Mouse (Mus musculus) pancreas, adult 10 weeks (tissue): Measurements from ENCODE around the gene Ttc23l. TPM values are rescaled to one million over a fixed set of nuclear protein-coding genes. Genes with fewer than 3 reads are reported as not detected.

Experiments used
- polyA plus RNA-seq: library from polyadenylated mRNA; stranded (reverse); fragments of 350-450 nt; fragmentation: Illumina TruSeq; extraction: RNeasy Lipid Tissue Mini Kit (QIAGEN cat#74804); gene quantifications from one replicate; pipeline ENCODE4 v1.2.3, GENCODE M21; 2015; ENCODE audit warnings: low read depth, low replicate concordance; ENCODE audit not compliant: insufficient read depth

The Ttc23l gene
- polyA plus RNA-seq = not detected

DNA sequence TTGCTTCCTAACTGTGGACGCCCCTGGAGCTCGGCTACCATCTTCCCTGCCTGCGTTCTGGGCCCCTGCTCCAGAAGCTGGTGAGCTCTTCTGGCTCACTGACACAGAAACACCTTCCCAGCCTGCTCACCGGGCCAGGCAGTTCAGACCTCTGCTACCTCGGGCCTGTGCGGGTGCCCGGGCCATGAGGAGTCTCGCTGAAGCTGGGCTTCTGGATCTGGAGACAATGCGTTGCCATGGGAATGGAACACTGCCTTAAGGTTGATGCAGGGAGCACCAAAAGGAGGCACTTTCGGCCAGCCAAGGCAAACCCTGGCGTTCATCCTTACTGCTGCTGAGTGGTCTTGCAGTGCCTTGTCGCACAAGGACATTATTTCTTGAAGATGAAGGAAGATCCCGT, at the start of gene Ttc23l:
Gene Ttc23l, minus strand, starts transcription at position 204 of the 400 bp plus-strand sequence.

GRCm38 (mm10) chr15:10485484-10486364, 72.7 kb downstream of the Ttc23l start, which contains the start of the genes Brix1 and Rad1:
Brix1 (minus strand) TSS chr15:10485947.
Rad1 (plus strand) TSS chr15:10486018.

DNA sequence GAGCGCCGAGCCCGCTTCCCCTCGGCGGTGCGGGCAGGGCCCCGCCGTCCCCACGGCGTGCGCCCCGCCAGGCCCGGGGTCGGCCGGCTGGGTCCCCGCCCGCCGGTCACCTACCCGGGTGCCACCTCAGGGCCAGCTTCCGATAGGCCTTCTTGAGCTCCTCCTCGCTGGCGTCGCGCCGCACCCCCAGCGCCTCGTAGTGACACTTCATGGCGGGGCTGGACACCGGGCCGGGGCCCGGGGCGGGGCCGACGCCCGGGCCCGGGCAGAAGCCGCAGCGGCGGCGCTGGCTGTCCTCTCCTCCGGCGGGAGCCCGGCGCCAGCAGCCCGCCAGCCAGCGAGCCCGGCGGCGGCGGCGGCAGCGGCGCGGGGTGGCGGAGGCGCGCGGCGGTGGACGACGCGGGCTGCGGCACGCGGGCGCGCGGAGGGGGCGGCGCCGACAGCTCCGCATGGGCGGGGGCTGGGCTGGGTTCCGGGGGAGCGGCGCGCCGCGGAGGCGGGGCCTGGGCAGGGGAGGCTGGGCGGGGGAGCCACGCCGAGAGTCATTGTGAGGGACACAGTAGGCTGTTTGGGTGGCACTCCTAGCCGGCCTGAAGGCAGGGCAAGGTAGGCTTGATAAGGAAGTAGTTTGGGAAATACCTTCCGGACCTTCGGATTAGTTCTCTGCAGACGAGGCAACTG, 88.2 kb downstream of the Ttc23l start, which contains the start of gene Dnajc21:
Gene Dnajc21, minus strand, starts transcription at position 366 of the 681 bp plus-strand sequence.

Other genes with a start within 250 kb of the Ttc23l start
- gene Gm21973, start 233.3 kb downstream of the Ttc23l start, polyA plus RNA-seq = not detected
- gene Agxt2, start 200.1 kb downstream of the Ttc23l start, polyA plus RNA-seq = not detected
- 10.7 TPM for gene Dnajc21, start 88.2 kb downstream of the Ttc23l start, polyA plus RNA-seq
- gene Brix1, start 72.7 kb downstream of the Ttc23l start, polyA plus RNA-seq = 5.7 TPM
- gene Rad1, start 72.7 kb downstream of the Ttc23l start, polyA plus RNA-seq = 3.3 TPM
- gene Rai14, start 156.0 kb upstream of the Ttc23l start, polyA plus RNA-seq = 7.7 TPM